Mouse (Mus musculus): ENCODE measurements around the gene Gmppb.

The Gmppb gene

GRCm38 (mm10) chr9:108073141-108073930 lies 24.3 kb downstream of the Gmppb start:
- in situ Hi-C loops (cut with MboI, MseI), result no loop called here

DNA sequence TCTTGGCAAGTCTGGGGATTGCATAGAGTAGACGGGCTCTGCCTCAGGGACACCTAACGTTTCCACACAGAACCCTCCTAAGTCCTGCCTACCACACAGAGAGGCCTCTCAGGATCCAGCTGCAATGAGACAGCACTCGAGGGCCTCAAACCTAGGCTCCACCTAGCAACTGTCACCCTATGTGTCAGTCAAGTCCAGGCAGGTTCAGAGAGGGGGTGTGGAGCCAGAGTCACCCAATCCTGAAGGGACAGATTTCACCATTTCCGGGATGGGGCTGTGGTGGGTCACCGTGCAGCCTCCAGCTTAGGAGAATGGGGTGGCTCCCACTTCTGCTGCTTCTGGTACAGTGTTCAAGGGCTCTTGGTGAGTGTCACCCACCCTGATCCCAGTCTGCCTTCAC lies 31.1 kb downstream of the Gmppb start, which contains the start of gene Mst1:
Mst1 (plus strand) TSS at position 269 of the 400 bp plus-strand sequence.
- in situ Hi-C loops (cut with MboI, MseI), result loop anchor here (5.0 kb wide), 2 partner anchors 42 to 122 kb away; no protein-coding TSS in a partner anchor

DNA sequence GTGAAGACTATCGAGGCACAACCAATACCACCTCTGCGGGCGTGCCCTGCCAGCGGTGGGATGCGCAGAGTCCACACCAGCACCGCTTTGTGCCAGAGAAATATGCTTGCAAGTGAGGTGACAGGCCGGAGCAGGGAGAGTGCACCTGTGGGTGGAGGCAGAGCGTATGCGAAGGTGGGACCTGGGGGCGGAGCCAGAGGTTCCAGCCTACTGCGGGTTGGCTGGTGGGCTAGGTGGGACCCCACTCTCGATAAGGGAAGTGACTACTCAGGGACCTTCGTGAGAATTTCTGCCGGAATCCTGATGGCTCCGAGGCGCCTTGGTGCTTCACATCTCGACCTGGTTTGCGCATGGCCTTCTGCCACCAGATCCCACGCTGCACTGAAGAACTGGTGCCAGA lies 33.5 kb downstream of the Gmppb start:
- in situ Hi-C loops (cut with MboI, MseI), result loop anchor here (5.0 kb wide), 2 partner anchors 40 to 120 kb away; no protein-coding TSS in a partner anchor

DNA sequence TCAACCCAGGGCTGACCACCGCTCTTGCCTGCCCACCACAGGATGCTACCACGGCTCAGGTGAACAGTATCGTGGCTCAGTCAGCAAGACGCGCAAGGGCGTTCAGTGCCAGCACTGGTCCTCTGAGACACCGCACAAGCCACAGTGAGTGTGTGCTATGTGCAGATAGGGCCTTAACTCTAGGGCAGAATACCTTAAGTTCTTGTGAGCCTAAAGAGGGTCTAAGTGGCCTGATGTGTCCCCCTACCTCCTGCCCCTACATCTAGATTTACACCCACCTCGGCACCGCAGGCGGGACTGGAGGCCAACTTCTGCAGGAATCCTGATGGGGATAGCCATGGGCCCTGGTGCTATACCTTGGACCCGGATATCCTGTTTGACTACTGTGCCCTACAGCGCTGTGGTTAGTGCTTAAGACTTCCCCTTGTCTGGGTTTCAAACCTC lies 34.0 kb downstream of the Gmppb start, which contains the start of gene Rnf123:
Rnf123 (minus strand) TSS at position 359 of the 444 bp plus-strand sequence.
- in situ Hi-C loops (cut with MboI, MseI), result loop anchor here (5.0 kb wide), 2 partner anchors 39 to 119 kb away; no protein-coding TSS in a partner anchor

- in situ Hi-C loops (cut with MboI, MseI), result loop anchor here (5.0 kb wide), 2 partner anchors 39 to 119 kb away; no protein-coding TSS in a partner anchor
Measured at GRCm38 (mm10) chr9:108083561-108083960, 34.5 kb downstream of the Gmppb start.

DNA sequence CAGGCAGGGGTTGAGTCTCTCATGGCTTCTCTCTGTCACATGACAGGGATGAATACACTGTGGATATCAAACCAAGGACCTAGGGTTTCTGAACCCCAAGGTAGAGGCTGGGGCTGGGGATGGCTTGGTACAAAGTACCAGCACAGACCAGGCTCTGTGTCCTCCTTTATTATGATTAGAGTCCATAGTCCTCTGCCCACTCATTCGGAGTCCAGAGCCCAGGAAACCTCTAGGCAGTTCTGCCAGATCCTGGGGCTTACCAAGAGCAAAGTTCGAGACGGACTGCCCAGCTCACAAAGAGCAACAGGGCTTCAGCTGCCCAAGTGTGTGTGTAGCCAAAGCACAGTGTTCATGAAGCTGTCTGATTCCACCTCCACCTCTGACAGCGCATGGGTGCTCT lies 36.2 kb downstream of the Gmppb start:
- in situ Hi-C loops (cut with MboI, MseI), result no loop called here

GRCm38 (mm10) chr9:108090611-108091120 lies 41.6 kb downstream of the Gmppb start:
- in situ Hi-C loops (cut with MboI, MseI), result no loop called here

- in situ Hi-C loops (cut with MboI, MseI), result no loop called here
Measured at GRCm38 (mm10) chr9:108093586-108093985, 44.5 kb downstream of the Gmppb start.

GRCm38 (mm10) chr9:108094184-108094941 lies 45.3 kb downstream of the Gmppb start, which contains the start of gene Apeh:
TSS of gene Apeh (minus strand) at chr9:108094606.
- in situ Hi-C loops (cut with MboI, MseI), result no loop called here

- in situ Hi-C loops (cut with MboI, MseI), result no loop called here
Measured at GRCm38 (mm10) chr9:108094998-108095411, 46.0 kb downstream of the Gmppb start.

GRCm38 (mm10) chr9:108095518-108095917 lies 46.5 kb downstream of the Gmppb start:
- in situ Hi-C loops (cut with MboI, MseI), result no loop called here

DNA sequence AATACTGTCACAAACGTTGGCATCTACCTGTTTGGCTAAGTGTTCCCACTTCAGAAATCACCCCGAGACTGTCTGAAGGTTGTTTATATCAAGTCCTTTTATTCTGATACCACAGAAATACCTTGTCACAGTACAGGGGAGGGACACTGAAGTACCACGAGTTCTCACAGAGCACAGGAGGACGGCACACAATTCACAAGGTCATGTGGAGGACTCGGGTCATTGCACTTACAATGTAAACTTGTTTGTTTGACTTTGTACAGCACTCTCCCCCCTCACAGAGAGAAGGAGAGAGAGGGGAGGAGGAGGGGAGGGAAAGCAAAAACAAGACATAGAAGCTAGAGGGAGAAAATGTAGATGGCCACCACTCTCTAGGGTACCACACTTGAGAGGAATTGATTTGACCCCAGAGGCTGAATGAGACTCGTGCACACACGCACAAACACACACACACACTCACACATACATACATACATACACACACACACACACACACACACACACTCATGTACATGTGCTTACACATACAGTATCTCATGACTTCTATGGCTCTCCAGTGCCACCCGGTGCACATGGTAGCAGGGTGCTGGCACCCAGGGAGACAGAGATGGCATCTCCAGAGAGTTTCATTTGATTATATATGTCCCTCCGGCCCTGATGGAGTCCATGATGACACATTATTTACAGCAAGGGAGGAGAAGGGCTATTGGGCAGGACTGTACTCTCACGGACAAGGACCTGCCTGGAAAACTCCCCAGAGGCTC lies 47.1 kb downstream of the Gmppb start:
- in situ Hi-C loops (cut with MboI, MseI), result no loop called here

GRCm38 (mm10) chr9:108099619-108100018 lies 50.6 kb downstream of the Gmppb start:
- in situ Hi-C loops (cut with MboI, MseI), result no loop called here
